Mouse (Mus musculus) hematopoietic multipotent progenitor cell, adult 10-12 weeks (in vitro differentiated cells): ENCODE measurements around the gene Bche. TPM values are rescaled to one million over a fixed set of nuclear protein-coding genes. Genes with fewer than 3 reads are reported as not detected.

Source experiments
- polyA plus RNA-seq: library from polyadenylated mRNA; stranded (reverse); fragments of >175 nt; gene quantifications from 2 replicates; pipeline ENCODE4 v1.2.3, GENCODE M21; 2012; ENCODE audit warnings: low replicate concordance

The Bche gene
- polyA plus RNA-seq, result not detected in 2 replicates

DNA sequence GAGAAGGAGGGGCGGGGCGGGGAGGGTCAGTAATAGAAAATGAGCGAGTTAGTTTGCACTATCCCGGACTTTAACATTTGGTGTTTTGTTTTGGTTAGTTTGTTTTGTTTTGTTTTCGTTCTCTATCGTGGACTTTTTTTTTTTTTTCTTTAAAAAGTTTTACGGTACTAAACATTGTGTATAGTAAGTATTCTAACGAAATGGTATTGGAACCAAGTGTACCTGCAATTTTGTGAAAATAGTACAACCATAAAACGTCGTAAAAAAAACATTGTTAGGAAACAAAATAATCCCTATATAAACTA is at the start of gene Bche:
Bche (minus strand) TSS at position 6 of the 305 bp plus-strand sequence.

